Mouse (Mus musculus): ENCODE data around the gene Nrip3.
A peak's percentile ranks its signal among the peaks of the same experiment; 100 is the strongest.

Gene Nrip3

DNA sequence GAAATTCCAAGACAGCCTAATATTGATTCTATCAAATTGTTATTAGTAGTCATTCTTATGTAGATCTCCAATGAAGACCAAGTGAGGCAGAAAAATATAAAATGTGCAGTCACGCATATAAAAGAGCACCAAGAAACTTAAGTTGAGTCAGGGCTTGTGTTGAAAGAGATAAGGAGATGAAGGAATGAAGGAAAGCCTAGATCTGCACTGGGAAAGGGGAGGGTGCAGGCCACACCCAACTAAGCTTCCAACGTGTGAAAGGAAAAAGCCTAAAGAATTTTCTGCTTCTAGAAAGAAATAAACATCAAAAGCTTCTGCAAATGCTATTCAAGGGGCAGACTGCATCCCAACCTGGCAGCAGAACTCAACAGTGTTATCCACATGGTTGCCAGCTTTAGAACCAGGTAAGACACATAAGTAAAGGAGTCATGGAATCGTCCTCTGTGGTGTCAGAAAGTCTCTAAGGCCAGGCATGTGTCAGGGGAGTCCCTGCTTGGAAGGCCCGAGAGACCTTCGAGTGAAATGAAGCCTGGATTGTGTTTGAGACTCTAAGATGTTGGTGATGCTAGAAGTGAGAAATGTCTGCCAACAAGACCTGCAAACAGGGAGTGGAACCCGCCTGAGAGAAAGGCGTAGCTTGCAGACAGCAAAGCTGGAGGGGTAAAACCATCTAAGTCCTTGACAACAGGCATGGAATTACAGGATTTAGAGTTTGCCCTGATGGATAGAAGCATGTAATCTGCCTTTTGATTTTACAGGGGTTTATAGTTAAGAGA is 14.1 kb downstream of the Nrip3 start:
- no peak for DNase-seq

GRCm38 (mm10) chr7:109764009-109764408 is 17.8 kb downstream of the Nrip3 start:
- no peak for DNase-seq

GRCm38 (mm10) chr7:109756291-109756690 is 25.5 kb downstream of the Nrip3 start:
- DNase-seq = peak; percentile 69

DNA sequence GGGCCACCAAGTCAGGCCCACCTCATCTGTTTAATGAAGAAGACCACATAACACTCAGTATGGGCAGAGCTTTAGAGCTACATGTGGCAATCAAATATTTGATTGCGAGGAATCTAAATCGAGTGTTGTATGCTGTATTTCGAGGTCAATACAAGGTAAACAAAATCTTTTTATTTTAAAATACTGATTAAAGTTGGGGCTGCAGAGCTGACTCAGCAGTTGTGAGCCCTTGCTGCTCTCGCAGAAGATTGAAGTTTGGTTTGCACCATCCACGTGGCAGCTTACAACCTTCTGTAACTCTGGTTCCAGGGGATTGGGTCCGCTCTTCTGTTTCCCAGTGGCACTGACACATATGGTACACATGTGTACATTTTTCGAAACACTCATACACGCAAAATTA is 27.8 kb downstream of the Nrip3 start:
- no peak for DNase-seq

GRCm38 (mm10) chr7:109752008-109752925 is 29.6 kb downstream of the Nrip3 start, which contains the start of gene Tmem9b:
Gene Tmem9b (minus strand): TSS chr7:109752875.
- peak; percentile 76 for DNase-seq

GRCm38 (mm10) chr7:109751427-109752007 is 30.3 kb downstream of the Nrip3 start:
- no peak for DNase-seq

DNA sequence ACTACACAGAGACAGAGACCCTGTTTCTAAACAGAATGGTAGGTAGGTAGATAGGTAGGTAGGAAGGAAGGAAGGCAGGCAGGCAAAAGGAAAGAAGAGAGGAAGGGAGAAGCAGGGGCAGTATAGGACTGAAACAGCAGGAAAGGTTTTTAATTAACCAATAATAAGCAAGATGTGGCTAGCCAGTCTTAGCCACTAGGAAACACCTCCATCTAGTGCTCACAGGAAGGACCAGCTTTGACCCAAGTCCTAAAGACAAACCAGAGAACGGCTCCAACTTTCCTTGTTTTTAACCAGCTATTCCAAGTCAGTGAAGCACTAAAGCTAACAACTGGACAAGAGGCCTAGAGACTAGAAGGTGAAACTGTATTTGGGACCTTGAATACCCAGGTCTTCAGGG is 34.1 kb downstream of the Nrip3 start:
- no peak for DNase-seq

GRCm38 (mm10) chr7:109741703-109742102 is 40.1 kb downstream of the Nrip3 start:
- no peak for DNase-seq

DNA sequence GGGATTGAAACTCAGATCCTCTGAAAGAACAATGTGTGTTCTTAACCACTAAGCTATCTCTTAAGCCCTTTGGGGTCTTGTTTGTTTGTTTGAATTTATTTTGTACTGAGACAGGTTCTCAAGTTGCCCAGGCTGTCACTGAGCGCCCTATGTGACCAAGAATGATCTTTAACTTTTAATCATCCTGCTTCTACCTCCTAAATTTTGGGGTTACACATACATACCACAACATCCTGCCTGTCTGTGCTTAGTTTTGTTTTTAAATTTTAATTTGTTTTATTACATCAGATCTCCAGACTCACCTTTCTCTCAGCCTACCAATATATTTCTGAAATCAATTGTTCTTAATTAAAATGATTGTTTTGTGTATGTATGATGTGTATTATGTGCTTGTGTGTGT is 40.8 kb downstream of the Nrip3 start:
- DNase-seq = no peak

DNA sequence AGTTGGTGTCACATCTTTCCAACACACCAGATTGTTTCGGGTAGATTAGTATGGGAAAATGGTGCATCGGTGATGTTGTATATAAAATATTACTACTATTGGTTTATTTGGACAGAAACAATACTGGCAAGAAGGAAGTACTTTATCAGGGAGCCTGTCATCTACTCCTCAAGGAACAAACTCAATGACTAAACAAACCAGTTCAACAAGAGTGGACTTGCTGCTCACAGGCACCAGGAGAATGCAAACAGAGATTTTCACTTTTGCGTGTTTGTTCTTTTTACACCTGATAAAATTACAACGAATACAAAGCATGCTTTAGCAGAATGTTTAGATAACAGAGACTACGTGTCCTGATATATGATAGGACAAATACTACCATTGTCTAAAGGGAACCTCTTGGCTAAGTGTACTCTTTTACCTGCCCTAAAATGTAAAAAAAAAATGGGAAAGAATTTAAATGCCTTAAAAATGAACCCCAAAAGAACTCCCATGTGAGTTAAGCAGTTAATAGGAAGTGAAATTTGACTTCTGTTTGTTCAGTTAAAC is 41.9 kb downstream of the Nrip3 start:
- DNase-seq = no peak

- DNase-seq = peak; percentile 27
Measured at GRCm38 (mm10) chr7:109734806-109735205, 47.0 kb downstream of the Nrip3 start.

DNA sequence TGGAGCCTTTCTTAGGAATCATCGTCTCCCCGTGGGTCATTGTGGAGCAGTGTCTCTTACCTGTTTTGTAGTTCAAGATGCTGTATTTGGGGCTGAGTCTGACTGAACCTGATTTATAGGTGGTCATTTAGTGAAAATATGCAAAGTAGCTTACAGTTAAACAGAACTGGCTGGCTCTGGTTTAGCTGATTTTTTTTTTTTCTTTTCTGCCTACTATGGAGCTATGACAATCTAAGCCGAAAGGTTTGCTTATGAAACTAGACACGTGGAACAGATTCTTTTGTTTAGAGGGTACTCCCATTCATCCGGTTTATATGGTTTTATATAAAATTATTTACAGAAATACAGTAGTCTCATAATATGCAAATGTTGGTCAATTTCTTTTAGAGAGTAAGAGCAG is 50.2 kb downstream of the Nrip3 start, which contains the start of gene Ascl3:
Ascl3 (minus strand) TSS at position 101 of the 400 bp plus-strand sequence.
- no peak for DNase-seq

DNA sequence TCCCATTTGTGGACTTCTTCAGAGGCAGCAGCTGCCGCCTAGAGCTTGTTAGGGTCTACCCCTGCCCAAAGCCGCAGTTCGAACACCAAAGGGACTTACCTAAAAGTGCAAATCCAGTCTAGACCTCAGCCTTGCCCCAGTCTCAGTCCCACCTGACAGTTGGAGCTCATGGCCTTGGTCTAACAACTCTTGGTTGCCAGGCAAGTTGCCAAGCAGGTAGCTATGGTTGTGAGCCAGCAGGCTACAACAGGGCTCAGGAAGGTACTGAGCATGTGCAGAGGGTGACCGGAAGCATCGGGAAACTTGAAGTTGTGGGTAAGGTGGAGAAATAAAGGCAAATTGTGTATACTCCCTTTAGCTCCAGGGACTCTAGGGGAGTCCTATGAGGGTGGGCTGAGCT is 58.1 kb downstream of the Nrip3 start, which contains the start of gene BC051019:
BC051019 (minus strand) TSS at position 154 of the 400 bp plus-strand sequence.
- no peak for DNase-seq

- no peak for DNase-seq
Measured at GRCm38 (mm10) chr7:109723114-109723513, 58.7 kb downstream of the Nrip3 start.

- no peak for DNase-seq
Measured at GRCm38 (mm10) chr7:109722618-109723017, 59.2 kb downstream of the Nrip3 start.

DNA sequence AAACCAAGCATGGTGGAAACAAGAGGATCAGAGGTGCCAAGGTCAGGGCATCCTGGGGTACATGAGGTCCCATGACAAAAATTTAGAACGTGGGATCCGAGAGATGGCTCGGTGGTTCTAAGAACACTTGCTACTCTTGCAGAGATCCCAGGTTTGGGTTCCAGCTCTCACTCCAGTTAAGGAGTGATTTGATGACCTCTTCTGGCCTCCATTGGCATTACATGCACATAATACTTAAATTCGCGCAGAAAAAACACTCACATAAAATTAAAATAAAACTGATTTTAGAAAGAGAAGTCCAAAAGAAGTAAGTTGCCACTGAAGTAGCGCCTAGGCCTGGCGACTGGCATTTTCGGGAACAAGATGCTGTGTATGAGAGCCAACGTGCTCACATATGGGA is 62.5 kb downstream of the Nrip3 start:
- no peak for DNase-seq

DNA sequence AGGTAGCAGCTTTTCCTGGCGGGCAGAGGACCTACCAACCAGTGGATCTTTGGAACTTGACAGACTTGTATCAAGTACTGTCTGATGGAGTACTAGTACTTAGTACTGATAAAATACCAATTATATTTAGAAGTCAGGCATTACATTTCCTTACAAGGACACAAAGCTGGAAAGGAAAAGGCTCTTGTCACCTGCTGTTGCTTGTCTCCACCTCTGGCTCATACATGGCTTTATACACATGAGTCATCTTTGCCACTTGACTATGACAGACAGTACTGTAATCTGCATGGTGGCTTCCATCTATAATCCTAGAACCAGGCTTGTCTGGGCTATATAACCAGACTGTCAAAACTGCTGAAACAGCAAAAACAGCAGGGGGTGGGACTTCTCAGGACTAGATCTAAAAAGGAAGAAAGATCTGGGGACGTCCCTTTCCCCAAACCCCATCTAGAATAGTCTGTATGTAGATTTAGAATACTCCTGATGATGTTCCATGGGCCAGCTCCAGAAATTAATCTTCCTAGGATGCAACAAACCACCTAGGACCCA is 68.3 kb downstream of the Nrip3 start:
- DNase-seq = no peak

- DNase-seq = no peak
Measured at GRCm38 (mm10) chr7:109712198-109712597, 69.6 kb downstream of the Nrip3 start.

DNA sequence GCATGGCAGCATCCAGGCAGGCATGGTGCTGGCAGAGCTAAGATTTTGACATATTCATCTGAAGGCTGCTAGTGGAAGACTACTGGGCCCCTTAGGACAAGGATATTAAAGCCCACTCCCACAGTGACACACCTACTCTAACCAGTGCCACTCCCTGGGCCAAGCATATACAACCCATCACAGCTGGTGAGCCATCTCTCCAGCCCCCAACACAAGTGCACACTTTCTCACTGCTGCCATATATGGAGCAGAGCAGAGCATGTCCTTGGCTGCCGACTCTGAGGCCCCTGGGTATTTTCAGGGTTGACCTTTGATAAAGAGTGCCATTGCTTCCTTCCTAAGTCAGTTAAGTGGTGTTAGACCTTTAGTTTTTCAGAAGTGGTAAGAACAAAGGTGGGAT is 71.8 kb downstream of the Nrip3 start:
- DNase-seq = no peak

GRCm38 (mm10) chr7:109708961-109709382 is 72.9 kb downstream of the Nrip3 start:
- peak; percentile 57 for DNase-seq
